Mouse (Mus musculus) hematopoietic multipotent progenitor cell, adult 10-12 weeks (in vitro differentiated cells): ENCODE measurements around the gene Fabp1. TPM values are rescaled to one million over a fixed set of nuclear protein-coding genes. Genes with fewer than 3 reads are reported as not detected.

Experiments
- polyA plus RNA-seq: library from polyadenylated mRNA; stranded (reverse); fragments of >175 nt; gene quantifications from 2 replicates; pipeline ENCODE4 v1.2.3, GENCODE M21; 2012; ENCODE audit warnings: low replicate concordance

The Fabp1 gene
- not detected in 2 replicates for polyA plus RNA-seq

GRCm38 (mm10) chr6:71199612-71200011, at the start of gene Fabp1:
Gene Fabp1, plus strand, starts transcription at chr6:71199827.

Other genes starting within 250 kb of the Fabp1 start
- not detected in 2 replicates for gene Foxi3, start 243.3 kb upstream of the Fabp1 start, polyA plus RNA-seq
- 0.62 and 1.6 TPM in 2 replicates for gene Thnsl2, start 55.4 kb upstream of the Fabp1 start, polyA plus RNA-seq
- 71.4 and 95.0 TPM in 2 replicates for gene Krcc1, start 71.8 kb downstream of the Fabp1 start, polyA plus RNA-seq
- 0.13 and 0.62 TPM in 2 replicates for gene Smyd1, start 122.4 kb downstream of the Fabp1 start, polyA plus RNA-seq
- gene Cd8b1, start 123.0 kb downstream of the Fabp1 start, polyA plus RNA-seq = 5.1 and 9.4 TPM in 2 replicates
- gene Cd8a, start 173.6 kb downstream of the Fabp1 start, polyA plus RNA-seq = 4.7 and 10.0 TPM in 2 replicates
- 9.2 and 12.8 TPM in 2 replicates for gene Rmnd5a, start 240.8 kb downstream of the Fabp1 start, polyA plus RNA-seq